Mouse (Mus musculus): ENCODE measurements at regions not wholly inside any gene's neighbourhood (a gene's known extent, or its start where the extent isn't known, plus 50 kb on each side); places are given as distances from the start of the nearest gene placed in this dataset.

DNA sequence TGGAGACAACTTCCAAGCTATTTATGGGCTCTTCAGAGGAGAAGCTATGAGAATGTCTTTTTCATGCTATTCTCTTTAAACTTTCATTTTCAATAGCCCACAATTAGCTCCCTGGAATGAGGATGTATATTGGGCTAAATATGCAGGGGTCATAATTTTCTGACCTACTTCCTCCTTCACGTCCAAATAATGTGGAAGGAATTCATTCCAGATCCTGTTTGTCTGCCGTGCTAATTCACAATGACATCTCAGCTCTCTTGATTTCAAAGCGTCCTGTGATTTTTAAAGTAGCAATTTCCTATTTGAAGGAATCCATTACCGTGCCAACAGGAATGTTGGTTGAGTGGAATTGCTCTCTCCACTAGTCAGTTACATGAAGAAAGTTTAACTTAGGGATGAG lies 261.7 kb upstream of the Marcks start:
- no peak for ATAC-seq (ENCODE audit: insufficient number of reproducible peaks, low FRiP score, low TSS enrichment)

DNA sequence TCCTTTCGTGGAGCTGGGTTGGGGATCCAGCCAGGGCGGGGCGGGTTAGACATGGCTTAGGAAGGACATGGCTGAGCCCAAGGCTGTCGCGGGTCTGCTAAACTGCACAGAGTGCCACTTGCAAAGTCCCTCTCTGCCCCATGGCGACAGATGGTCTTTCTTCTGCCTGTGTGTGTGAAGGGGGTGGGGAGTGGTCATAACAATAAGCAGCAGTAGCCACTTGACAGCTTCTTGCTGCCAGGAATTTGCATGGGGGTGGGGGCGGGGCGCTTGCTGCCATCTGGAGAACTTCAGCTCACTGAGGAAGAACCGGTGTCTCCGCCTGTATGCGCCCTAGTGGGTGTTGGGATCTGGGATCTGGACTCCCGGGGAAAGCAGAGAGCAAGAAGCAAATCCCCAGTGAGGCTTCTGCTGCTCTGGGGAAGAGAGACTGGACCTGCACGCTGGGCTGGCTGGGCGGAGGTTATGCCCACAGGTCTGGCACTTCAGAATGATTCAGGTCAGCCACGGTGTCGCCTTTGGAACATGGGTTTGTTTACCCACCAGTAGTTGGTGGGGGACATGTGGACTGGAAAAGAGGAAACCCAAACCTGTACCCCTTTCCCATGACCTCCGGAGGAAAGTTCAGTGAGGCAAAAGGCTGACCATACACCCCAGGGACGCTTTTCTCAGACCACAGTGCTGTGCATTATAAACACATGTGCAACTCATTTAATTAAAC lies 258.7 kb upstream of the Marcks start:
- ATAC-seq (ENCODE audit: insufficient number of reproducible peaks, low FRiP score, low TSS enrichment), result peak; percentile 87

DNA sequence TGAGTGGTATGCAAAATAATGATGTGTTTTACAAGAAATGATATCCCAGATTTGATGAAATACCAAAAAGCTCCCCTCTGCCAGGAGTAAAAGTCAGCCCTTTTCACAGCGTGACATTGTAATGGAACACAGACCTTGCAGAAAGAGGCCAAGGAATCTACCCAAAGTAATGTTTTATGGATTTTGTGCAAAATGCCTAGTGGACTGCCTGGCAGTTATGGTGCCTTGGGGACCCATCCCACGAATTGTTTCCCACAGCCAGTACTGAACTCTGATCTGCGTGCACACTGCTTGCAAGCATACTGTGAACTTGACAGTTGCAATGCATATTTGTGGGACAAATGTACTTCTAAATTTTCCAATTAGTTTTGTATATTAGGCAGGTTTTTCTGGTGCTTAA lies 251.3 kb upstream of the Marcks start:
- no peak for ATAC-seq (ENCODE audit: insufficient number of reproducible peaks, low FRiP score, low TSS enrichment)

DNA sequence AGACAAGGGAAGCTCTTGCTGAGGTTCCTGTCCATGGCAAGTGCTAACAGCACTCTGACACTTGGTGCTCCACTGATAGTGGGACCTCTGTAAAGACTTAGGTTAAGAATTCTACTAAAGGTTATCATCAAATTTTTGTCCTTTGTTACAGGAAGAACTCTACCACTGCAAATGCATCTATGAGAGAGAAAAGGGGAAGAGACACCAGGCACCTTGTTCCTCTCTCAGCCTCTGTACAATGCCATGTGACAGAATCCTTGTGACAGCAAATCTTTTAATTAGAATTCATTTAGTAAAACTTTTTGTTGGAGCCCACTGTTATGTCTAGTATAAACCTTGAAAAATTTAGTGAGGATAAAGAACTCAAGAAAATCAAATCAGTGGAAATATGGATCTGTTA lies 247.5 kb upstream of the Marcks start:
- no peak for ATAC-seq (ENCODE audit: insufficient number of reproducible peaks, low FRiP score, low TSS enrichment)

DNA sequence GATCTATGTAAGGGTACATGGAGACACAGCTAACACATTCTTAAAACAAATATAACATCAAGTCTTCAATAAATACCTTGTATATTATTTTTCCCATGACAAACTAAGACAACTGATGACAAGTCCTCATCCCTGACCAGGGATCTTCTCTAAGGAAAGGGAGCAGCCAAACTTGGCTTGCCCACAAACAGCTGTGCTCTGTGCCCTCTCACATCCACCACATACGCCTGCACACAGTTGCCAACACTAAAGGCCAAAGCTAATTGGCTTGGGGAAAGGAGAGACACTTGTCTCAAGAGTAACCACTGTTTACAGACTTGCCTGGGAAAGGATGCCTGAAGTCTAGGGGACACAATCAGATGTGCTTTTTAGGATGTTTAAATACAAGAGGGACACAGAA lies 241.3 kb upstream of the Marcks start:
- ATAC-seq (ENCODE audit: insufficient number of reproducible peaks, low FRiP score, low TSS enrichment), result no peak

DNA sequence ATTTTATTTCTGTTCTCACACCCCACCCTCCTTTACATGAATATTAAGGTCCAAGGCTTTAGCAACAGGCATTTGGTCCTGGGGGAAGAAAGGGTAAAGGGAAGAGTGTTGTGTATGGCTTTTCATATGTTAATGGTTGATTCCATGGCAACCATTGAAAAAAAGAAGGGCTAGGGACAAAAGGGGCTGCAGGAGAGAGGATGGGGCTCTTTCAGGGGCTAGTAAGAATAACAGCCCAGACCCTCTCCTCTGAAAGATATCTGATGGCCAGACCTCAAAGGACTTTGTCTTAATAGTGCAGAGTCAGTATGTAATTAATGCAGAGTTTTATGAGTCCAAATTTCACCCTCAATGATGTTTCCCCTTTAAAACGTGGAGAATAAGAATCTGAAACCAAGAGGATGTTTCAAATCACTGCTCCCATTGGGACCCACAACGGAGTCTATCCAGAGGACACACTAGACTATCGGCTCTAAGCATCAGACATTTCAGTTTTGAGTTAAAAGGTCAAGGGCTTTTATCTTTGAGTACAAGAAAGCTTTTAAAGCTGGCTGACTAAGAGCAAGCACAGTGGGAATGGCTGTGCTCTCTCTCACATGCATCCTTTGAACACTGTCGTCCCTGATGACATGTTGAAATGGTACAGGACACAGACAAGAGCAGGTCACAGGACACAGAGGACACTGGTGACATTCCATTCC lies 239.4 kb upstream of the Marcks start:
- no peak for ATAC-seq (ENCODE audit: insufficient number of reproducible peaks, low FRiP score, low TSS enrichment)

DNA sequence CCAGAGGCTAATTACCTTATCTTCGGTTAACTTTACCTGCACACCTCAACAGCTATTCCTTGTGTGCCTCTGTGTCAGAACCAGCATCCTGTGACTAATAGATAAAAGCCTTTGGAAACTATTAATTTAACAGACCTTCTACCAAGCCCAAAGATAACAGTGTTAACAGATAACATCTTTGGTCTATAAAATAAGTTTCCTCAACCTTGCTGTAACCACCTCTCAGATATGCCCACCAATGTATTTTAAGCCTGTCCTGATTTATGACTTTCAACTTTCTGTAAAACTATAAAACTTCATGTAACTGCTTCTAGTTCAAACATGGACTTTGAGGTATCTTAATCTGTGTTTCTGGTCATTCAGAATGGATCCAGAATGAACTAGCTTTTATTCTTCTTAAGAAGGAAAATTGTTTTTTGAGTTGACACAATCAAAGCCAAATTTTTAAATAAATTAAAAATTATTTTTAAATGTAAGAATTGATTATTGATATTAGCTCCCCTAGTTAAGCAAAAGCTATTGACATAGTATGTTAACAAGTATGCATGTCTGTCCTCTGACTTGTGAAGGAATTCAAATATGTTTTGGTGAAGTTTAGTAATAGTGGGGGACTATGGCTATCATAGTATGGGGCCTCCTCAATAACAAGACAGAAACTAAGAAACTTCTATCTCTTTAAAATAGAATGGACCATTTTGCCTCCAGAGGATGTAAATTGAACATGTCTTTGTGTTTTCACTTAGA lies 238.7 kb upstream of the Marcks start:
- no peak for ATAC-seq (ENCODE audit: insufficient number of reproducible peaks, low FRiP score, low TSS enrichment)

DNA sequence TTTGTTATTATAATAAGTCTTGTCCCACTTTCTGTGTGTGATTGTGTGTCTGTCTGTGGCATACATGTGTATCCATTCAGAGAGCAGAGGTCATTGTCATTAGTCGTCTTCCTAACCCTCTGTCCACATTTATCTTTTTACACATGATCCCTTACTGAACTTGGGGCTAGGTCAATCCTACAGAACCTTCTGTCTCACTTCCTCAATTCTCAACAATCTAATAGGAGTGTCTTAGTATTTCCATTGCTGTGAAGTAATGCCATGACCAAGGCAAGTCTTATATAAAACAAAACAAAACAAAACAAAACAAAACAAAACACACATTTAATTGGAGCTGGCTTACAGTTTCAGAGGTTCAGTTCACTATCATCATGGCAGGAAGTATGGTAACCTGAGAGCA lies 237.5 kb upstream of the Marcks start:
- ATAC-seq (ENCODE audit: insufficient number of reproducible peaks, low FRiP score, low TSS enrichment), result no peak

DNA sequence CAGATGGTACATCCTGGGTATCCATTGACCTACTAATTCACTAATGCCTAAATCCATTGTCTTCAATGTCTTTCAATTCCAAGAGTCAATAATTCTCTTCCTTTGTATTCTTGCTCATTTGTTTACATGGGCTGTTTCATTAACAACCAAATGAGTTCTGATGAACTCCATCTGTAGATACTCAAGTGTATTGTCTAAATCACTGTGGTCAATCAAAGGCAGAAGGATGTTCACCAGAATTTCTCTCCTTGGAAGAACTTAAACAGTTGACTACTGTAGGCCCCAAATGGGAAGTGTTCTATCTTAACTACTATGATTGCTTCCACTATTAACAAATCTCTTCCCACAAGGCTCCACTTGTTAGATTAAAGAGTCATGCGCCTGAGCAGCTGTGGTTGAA lies 236.9 kb upstream of the Marcks start:
- ATAC-seq (ENCODE audit: insufficient number of reproducible peaks, low FRiP score, low TSS enrichment), result no peak

DNA sequence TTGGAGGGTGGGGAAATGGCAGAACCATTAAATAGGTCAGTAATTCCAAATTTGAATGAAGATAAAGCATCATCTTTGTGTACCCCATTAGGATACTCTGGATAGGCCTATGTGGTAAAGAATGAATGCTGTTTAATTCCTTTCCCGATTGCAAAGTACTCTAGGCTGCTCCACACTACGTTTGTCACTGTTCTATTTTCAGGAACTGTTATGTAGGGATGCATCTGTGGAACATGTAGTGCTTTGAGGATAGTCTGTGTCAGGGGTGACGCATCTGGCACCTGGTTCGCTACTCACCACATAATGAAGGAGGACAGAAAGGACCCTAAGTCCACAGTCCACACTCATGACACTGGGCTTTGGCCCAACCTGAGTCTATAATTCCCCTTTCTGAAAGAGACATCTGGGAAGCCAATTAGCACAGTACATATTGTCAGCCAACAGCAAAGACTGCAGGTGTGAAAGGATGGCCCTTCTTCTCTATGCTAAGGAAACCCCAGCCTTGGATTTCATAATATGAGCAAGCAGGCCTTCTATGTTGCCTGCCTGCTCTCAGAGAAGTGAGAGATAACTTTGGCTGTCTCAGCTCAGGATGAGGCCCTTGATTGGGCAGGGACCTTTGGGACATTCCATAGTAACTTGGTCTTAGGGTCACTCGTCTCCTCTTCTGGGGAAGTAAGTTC lies 230.4 kb upstream of the Marcks start:
- no peak for ATAC-seq (ENCODE audit: insufficient number of reproducible peaks, low FRiP score, low TSS enrichment)

DNA sequence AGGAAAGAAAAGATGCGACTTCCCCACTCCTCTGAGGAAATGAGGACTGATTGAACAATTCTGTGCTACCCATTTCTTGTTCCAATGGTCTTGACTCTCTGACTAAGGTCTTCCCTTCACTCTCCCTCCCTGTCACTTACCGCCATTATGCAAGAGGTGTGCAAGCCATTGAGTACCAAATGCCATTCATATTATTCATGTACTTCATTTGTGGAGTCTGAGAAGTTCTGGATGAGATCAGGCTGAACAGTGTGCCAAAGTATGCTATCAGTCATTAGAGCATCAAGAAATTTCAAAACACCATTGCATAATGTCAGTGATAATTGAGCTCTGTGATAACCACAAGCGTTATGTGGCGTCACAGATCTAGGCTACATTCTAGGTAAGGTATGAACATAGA lies 229.1 kb upstream of the Marcks start:
- no peak for ATAC-seq (ENCODE audit: insufficient number of reproducible peaks, low FRiP score, low TSS enrichment)

DNA sequence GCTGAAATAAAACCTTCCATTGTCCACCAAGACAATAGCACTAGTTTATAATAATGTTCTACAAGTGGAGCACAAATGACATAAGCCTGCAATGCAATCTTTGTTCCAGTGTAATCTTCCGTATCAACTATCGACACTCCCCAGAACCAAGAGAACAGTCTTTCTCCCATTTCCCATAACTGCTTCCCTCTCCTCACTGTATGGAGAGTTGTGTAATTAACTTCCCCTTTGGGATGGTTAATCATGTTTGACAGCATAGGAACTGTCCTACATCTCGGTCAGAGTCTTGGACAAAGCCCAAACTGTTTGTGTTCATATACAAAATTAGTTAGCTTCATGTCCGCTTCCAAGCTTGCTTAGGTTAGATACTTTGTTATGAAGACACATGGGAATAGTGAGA lies 225.8 kb upstream of the Marcks start:
- no peak for ATAC-seq (ENCODE audit: insufficient number of reproducible peaks, low FRiP score, low TSS enrichment)

DNA sequence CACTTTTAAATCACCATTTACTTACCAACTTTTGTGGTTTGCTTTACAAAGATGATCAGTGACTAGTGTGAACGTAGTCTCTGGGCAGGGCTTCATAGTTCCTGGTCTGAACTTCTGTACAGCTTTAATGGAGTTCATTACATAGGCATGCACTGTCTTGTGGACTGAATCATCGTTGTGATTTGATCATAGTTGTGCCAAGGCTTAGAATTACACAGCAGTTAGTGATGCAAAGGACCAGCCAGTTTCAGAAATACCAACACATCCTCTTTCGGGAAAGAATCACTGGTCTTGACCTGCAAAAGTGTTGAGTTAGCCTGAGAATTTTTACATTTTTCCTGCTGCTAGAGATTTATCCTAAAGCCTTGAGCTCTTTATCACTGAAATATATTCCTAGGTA lies 222.3 kb upstream of the Marcks start:
- no peak for ATAC-seq (ENCODE audit: insufficient number of reproducible peaks, low FRiP score, low TSS enrichment)

DNA sequence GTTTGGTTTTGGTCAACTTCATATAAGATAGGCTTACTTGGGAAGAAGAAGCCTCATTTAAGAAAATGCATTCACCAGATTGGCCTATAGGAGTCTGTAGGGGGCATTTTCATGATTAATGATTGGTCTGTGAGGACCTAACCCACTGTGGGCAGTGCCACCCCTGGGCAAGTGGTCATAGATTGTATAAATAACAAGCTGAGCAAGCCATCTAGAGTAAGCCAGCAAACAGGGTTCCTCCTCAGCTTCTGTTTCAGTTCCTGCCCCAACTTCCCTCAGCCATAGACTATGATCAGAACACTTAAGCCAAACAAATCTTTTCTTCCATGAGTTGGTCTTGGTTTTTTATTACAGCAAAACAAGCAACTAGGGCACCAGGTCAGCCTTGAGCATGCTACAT lies 220.2 kb upstream of the Marcks start:
- ATAC-seq (ENCODE audit: insufficient number of reproducible peaks, low FRiP score, low TSS enrichment), result no peak

DNA sequence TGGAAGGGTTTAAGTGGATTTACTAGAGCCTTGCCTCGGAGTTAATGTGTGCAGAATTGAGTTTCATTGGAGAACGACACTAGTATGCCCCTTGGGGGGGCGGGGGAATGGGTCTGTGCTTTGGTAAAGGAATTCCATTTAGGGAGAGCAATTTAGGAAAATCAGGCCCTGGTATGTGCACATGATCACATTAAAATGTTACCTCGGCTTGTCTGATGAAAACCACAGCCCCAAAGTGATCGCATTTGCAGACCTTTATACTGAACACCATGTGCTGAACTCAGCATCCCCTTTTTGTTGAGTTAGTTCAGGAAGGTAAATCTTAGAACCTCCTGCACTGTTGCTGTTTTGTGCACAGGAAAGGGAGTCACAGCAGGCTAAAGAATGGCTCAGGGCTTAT lies 219.6 kb upstream of the Marcks start:
- no peak for ATAC-seq (ENCODE audit: insufficient number of reproducible peaks, low FRiP score, low TSS enrichment)

DNA sequence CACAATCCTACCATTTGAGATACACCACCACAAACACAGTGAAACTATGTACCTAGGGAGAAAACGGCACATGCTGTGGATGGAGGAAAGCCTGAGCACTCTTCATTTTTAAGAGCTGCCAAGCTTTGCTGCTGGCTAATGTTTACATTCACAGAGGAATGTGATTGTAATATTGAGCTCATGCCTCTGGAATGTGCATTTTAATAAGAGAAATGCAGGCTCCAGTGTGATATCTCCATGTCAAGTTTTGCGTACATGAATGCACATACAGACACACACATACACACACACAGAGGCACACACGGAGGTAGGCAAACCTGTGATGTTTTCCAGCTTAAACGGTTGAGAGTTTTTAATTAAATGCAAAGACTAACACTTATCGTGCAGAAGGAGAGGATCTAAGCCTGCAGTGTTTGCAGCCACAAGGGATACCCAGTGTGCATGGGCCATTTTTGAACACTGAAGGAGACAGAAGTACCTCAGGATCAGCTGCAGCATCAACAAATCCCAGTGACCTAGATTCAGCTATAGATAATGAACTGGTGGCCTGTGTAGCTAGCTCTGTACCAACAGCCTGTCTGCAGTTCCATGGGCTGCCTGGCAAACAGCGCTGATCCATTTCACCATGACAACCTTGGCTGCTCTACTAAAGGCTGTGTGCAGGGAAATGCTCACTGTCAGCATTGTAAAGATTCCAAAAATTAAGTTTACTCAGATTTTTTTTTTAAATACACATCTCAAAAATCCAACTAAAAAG lies 218.8 kb upstream of the Marcks start:
- peak; percentile 77 for ATAC-seq (ENCODE audit: insufficient number of reproducible peaks, low FRiP score, low TSS enrichment)

DNA sequence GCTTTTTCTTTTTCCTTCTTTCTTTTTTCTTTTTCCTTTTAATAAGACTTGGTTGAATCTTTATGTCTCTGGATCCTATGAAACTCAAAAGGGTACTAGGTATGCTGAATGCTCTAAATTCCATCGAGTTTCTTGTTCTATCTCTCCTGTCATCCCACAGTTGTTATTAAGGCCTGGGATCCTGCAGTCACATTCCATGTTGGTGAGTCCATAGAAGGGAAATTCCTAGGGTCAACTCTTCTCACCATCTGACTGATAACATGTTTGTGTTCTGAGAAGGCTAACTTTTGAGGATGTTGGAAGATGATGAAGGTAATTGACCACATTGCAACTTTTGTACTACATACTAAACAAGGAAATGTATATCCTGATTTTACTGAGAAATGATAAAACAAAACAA lies 210.5 kb upstream of the Marcks start:
- no peak for ATAC-seq (ENCODE audit: insufficient number of reproducible peaks, low FRiP score, low TSS enrichment)

DNA sequence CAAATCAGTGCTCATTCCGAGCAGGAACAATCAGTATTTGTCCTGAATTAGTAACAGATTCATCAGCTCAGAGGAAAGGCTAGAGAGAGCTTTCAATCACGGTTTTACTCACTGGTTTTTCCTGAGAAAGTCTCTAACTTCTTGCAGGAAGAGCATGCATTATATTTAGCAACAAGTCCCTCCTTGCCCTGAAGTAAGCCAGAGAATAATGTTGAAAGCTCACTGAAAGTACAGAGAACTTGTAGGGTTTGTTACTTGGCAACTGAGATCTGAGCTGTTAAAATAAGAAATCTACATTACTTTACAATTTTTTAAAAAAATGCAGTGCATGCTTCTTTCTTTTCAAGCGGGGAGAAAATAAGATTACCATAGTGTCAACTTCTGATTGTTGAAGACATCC lies 209.7 kb upstream of the Marcks start:
- ATAC-seq (ENCODE audit: insufficient number of reproducible peaks, low FRiP score, low TSS enrichment), result no peak

DNA sequence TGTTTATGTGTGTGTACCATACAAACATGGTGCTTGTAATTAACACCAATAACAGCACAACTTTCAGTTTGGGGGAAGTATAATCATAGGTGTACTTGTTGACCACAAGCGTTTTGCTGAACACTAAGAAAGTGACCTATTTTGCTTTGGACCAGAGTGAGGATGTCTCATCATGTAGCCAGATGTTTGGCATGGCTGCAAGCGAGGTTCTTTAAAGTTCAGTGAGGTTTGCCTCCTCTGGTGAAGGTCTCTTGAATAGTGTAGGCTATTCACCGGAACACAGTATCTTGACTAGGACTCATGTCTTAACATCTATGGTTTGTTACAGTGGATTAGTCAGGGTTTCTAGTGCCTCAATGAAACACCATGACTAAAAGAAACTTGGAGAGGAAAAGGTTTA lies 208.9 kb upstream of the Marcks start:
- ATAC-seq (ENCODE audit: insufficient number of reproducible peaks, low FRiP score, low TSS enrichment), result no peak

DNA sequence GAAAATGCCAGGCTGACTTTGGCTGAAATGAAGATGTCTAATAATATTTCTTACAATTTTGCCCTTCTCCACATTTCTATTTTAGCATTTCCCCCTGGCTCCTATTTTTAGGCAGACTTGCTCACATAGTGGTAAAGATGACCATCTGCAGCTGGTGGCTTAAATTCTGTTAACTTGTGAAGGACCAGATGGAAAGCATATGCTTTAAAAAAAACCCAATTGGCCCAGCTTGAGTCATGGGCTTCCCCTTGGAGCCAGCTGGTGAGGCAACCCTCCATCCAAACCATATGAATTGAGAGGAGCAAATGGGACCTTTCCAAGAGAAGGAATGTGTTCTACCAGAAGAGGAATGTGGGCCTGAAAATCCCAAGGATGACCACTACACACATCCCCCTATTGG lies 204.0 kb upstream of the Marcks start:
- peak; percentile 64; the same call in 1 of the 2 replicates for ATAC-seq (ENCODE audit: insufficient number of reproducible peaks, low FRiP score, low TSS enrichment)
